Mouse (Mus musculus) left cerebral cortex, postnatal 10 days (tissue): ENCODE measurements at regions not wholly inside any gene's neighbourhood (a gene's known extent, or its start where the extent isn't known, plus 50 kb on each side); places are given as distances from the start of the nearest gene placed in this dataset.

Source experiments
- DNase-seq, 2 experiments: peaks; one replicate each; pipeline ENCODE4 v3.0.0; 2021 to 2022; ENCODE audit warnings: low spot score in 2 of 2, mixed read lengths in 1 of 2; ENCODE audit errors: extremely low spot score in 1 of 2
- intact Hi-C: fragments of 180-260 bp; cut with DNase I; formaldehyde crosslinking; loops from one replicate; pipeline ENCODE4 v1.15.1; 2025

DNA sequence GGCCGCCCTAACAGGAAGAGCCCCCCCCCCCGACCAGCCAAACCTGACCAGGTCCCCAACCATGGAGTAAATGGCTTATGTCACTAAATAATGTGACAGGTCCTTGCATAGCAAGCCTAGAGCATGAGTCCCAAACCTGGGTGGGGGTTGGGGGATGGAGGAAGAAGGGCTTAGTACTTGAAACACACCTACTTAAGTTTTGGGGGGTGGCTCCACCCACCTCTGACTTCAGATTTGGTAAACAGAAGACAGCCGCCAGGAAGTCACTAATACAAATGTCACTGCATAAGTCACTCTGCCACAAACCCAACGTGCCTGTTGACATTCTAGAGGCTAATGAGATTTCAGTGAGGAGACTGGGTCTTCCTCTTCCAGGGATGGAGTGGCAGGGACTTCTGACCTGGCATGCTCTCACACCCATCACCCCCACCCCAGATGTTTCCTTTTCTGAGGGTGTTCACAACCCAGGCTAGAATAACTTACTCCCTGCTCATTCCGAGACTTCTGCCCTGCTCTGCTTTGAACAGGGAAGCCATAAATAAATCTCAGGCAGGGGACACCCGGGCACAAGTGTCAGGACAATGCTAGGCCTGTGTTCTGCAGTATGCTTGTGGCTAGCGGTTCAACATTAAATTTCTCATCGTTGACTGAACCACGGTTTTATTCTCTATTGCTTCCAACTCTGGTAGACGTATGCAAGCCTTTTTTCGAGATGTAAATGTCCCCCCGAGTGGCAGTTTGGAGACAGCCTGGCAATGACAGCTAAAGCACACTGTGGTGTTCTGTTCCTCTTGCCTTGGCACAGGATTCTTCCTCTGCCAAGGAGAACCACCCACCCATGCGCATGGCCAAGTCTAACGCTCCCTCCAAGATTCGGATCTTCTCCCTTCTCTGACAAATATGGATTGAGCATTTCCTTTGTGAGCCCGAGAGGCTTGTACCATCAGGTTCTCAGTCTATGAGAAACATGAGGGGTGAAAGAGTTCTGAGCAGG lies 161.6 kb upstream of the Dyrk2 start:
- intact Hi-C loops = no loop called here
- DNase-seq = no peak

- intact Hi-C loops = no loop called here
- DNase-seq = no peak
These were observed 158.6 kb upstream of the Dyrk2 start for GRCm38 (mm10) chr10:119028480-119029137.

- intact Hi-C loops = no loop called here
- DNase-seq = no peak
These were observed 157.4 kb upstream of the Dyrk2 start for GRCm38 (mm10) chr10:119027241-119027901.

- intact Hi-C loops = no loop called here
- no peak for DNase-seq
These were observed 156.3 kb upstream of the Dyrk2 start for GRCm38 (mm10) chr10:119026291-119026690.

GRCm38 (mm10) chr10:119024425-119024824 lies 154.4 kb upstream of the Dyrk2 start:
- intact Hi-C loops = no loop called here
- no peak for DNase-seq

DNA sequence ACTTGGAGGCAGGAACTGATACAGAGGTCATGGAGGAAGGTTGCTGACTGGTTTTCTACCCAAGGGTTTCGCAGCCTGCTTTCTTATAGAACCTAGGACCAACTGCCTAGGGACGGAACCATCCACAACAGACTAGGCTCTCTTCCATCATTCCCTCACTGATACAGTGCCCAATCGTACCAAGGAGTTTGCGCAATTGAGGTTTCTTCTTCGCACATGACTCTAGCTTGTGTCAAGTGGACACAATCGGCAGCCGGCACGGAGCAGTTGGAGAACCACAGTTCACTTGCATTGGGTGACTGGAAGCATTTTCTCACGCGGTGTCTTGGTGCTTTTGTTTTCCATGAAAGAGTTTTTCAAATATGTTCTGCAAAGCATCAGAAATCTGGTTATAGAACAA lies 149.1 kb upstream of the Dyrk2 start:
- no peak for DNase-seq
- intact Hi-C loops = no loop called here

- DNase-seq = no peak
- intact Hi-C loops = no loop called here
These were observed 148.5 kb upstream of the Dyrk2 start for GRCm38 (mm10) chr10:119018490-119018889.

GRCm38 (mm10) chr10:119016104-119016503 lies 146.1 kb upstream of the Dyrk2 start:
- intact Hi-C loops = no loop called here

DNA sequence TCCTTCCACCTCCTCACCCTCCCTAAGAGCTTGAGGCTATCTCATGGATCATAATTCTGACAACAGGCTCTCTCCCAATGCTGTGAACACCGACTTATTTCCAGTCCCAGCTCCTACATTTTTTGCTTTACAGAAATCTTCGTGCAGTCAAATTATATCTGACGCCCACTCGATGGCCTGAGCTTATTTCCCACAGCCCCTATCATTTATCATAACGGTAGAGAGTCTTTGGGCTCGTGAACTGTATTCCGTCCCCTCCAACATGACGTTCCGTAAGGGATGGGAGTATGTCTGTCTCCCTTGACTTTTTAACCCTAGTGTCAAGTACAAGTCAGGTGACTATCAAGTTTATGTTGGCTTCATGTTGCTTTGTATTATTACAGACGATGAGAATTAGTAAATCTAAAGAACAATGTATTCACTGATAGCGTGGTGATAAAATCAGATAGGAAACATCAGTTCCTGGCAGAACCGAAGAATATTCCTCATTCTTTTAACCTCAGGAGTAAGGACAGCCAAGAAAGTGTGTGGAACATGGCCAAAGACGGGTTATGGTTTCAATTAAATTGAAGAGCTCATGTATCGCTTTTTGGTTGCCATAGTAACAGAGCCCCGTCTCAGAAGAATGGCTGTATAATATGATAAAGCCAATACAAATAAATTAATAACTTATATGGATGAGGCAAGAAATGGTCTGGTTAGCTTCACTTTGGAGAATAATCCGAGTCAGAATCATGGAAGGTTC lies 145.5 kb upstream of the Dyrk2 start:
- intact Hi-C loops = no loop called here
- DNase-seq = no peak

More at GRCm38 (mm10) chr10:119016104-119016503, 146.1 kb upstream of the Dyrk2 start:
- DNase-seq = no peak

- intact Hi-C loops = no loop called here
- no peak for DNase-seq
These were observed 144.7 kb upstream of the Dyrk2 start for GRCm38 (mm10) chr10:119014731-119015130.

- peak in 1 of 2 experiments; percentile 42 for DNase-seq
- intact Hi-C loops = no loop called here
These were observed 143.7 kb upstream of the Dyrk2 start for GRCm38 (mm10) chr10:119013758-119014157.

GRCm38 (mm10) chr10:119011511-119011910 lies 141.5 kb upstream of the Dyrk2 start:
- intact Hi-C loops = no loop called here
- DNase-seq = no peak

DNA sequence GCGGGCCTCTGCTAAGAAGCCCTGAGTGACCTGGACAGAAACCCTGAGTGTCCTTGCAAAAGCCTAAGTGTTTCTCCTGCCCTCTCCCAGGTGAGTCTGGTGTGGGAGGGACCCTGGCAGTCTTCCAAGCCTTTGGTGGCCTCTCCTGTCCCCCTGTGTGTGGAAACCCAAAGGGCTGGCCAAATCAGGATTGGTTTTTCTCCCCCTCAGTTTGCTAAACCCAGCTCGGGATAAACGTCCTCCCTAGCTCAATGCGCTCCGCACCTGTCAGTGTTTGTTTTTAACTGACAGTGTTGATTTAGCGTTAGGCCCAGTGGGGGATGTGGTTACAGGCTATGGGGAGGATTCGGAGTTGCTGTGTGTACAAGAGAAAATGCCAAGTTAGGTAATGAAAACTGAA lies 140.9 kb upstream of the Dyrk2 start:
- no peak for DNase-seq
- intact Hi-C loops = no loop called here

- intact Hi-C loops = no loop called here
- no peak for DNase-seq
These were observed 137.0 kb upstream of the Dyrk2 start for GRCm38 (mm10) chr10:119006866-119007575.

DNA sequence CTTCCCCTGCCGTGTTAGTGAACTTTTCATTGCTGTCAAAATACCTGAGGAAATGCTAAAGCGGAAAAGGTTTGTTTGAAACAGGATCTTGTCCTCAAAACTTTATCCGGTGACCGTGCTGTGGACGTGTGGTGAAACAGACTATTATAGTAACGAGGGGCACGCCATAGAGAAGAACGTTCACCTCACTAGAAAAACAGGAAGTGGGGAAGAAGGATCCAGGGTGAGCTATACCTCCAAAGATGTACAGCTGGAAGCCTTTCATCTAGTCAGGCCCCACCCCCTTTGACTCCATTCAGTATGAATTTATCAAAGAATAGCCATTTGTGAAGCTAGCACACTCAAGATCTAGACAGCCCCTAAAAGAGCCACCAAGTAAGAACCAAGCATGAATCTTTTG lies 135.5 kb upstream of the Dyrk2 start:
- no peak for DNase-seq
- intact Hi-C loops = no loop called here

- no peak for DNase-seq
- intact Hi-C loops = no loop called here
These were observed 134.4 kb upstream of the Dyrk2 start for GRCm38 (mm10) chr10:119004426-119004825.

- intact Hi-C loops = no loop called here
- no peak for DNase-seq
These were observed 133.8 kb upstream of the Dyrk2 start for GRCm38 (mm10) chr10:119003839-119004238.

DNA sequence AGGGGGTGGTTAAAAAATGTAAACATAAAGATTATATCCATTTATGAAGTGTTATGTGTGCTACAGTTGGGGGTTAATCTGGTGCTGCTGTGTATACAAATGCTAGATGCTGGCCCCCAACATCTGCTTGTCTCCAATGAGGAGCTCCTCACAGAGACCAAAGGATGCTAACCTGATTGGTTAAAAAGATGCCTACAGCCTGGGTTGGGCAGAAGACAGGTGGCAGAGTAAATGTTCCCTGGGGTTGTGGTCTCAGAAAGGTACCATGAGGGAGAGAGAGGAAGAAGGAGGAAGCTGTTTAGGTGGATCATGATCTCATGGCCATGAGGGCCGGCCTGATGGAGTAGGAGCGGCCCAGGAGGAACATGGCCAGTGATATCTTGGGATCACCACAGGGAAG lies 133.0 kb upstream of the Dyrk2 start:
- intact Hi-C loops = no loop called here

More for the DNA sequence above, 133.0 kb upstream of the Dyrk2 start:
- no peak for DNase-seq
